Mouse (Mus musculus): ENCODE data around the gene Trim47. TPM values are rescaled to one million over a fixed set of nuclear protein-coding genes. Genes with fewer than 3 reads are reported as not detected.

Gene Trim47
- polyA plus RNA-seq, 1 experiment from 2014 or later = 66.1 TPM

- H3K27ac ChIP-seq (replicated peaks in 1 of 2; ENCODE audit: control insufficient read depth in 1 of 2, insufficient read depth in 1 of 2, low read depth in 2 of 2, low read length in 2 of 2) = peak overlapping the region; percentile 68 to 83
- 0 out of 2 replicates have a peak, but pooled peaks have one; percentile 4 for ATAC-seq (ENCODE audit: insufficient number of reproducible peaks, insufficient read depth, low FRiP score, low read depth)
- H3K4me2 ChIP-seq (ENCODE audit: low read length) = peak overlapping the region; percentile 79
- no peaks in the 10 kb centered on the region for H3K9me3 ChIP-seq (ENCODE audit: control insufficient read depth, low read length)
- H3K4me3 ChIP-seq (ENCODE audit: control insufficient read depth in 1 of 2, insufficient read depth in 1 of 2, low read depth in 1 of 2, low read length in 2 of 2) = peak overlapping the region; percentile 71 to 88
- WGBS = 7% methylated on average over 10 of the region's 10 CpGs
- H3K4me1 ChIP-seq (ENCODE audit: control insufficient read depth in 2 of 2, insufficient read depth in 2 of 2, low read length in 2 of 2) = peaks cover 27 to 37% of the 10 kb centered on the region in 2 experiments
- peak overlapping the region; percentile 95 for H3K9ac ChIP-seq (ENCODE audit: low read length)
- peaks cover 25% of the 10 kb centered on the region for H3K36me3 ChIP-seq (ENCODE audit: control insufficient read depth, insufficient read depth, low read length)
- no peaks in the 10 kb centered on the region for H3K27me3 ChIP-seq (ENCODE audit: control insufficient read depth, insufficient read depth, low read length)
Measured at GRCm38 (mm10) chr11:116110540-116110939, 16.5 kb downstream of the Trim47 start.

- no peaks in the 10 kb centered on the region for H3K9me3 ChIP-seq (ENCODE audit: control insufficient read depth, low read length)
- H3K4me3 ChIP-seq (ENCODE audit: control insufficient read depth in 1 of 2, insufficient read depth in 1 of 2, low read depth in 1 of 2, low read length in 2 of 2) = peak overlapping the region; percentile 71 to 88
- peak overlapping the region; percentile 79 for H3K4me2 ChIP-seq (ENCODE audit: low read length)
- ATAC-seq (ENCODE audit: insufficient number of reproducible peaks, insufficient read depth, low FRiP score, low read depth) = peak; percentile 85
- peak overlapping the region; percentile 68 to 83 for H3K27ac ChIP-seq (replicated peaks in 1 of 2; ENCODE audit: control insufficient read depth in 1 of 2, insufficient read depth in 1 of 2, low read depth in 2 of 2, low read length in 2 of 2)
- H3K36me3 ChIP-seq (ENCODE audit: control insufficient read depth, insufficient read depth, low read length) = peaks cover 28% of the 10 kb centered on the region
- H3K4me1 ChIP-seq (ENCODE audit: control insufficient read depth in 2 of 2, insufficient read depth in 2 of 2, low read length in 2 of 2) = peaks cover 27 to 40% of the 10 kb centered on the region in 2 experiments
- H3K9ac ChIP-seq (ENCODE audit: low read length) = peak overlapping the region; percentile 95
- H3K27me3 ChIP-seq (ENCODE audit: control insufficient read depth, insufficient read depth, low read length) = no peaks in the 10 kb centered on the region
- WGBS = under 1% methylated on average over 35 of the region's 35 CpGs
Measured at GRCm38 (mm10) chr11:116110131-116110530, 16.9 kb downstream of the Trim47 start.

GRCm38 (mm10) chr11:116109441-116110081 lies 17.4 kb downstream of the Trim47 start:
- no peak for ATAC-seq (ENCODE audit: insufficient number of reproducible peaks, insufficient read depth, low FRiP score, low read depth)

GRCm38 (mm10) chr11:116108464-116109137 lies 18.4 kb downstream of the Trim47 start:
- H3K9ac ChIP-seq (ENCODE audit: low read length) = peak overlapping the region; percentile 95
- H3K4me2 ChIP-seq (ENCODE audit: low read length) = peak overlapping the region; percentile 79
- 7% methylated on average over 23 of the region's 23 CpGs for WGBS
- peak overlapping the region; percentile 71 to 88 for H3K4me3 ChIP-seq (ENCODE audit: control insufficient read depth in 1 of 2, insufficient read depth in 1 of 2, low read depth in 1 of 2, low read length in 2 of 2)
- H3K27me3 ChIP-seq (ENCODE audit: control insufficient read depth, insufficient read depth, low read length) = no peaks in the 10 kb centered on the region
- no peak for ATAC-seq (ENCODE audit: insufficient number of reproducible peaks, insufficient read depth, low FRiP score, low read depth)
- peaks cover 28% of the 10 kb centered on the region for H3K36me3 ChIP-seq (ENCODE audit: control insufficient read depth, insufficient read depth, low read length)
- no peaks in the 10 kb centered on the region for H3K9me3 ChIP-seq (ENCODE audit: control insufficient read depth, low read length)
- H3K27ac ChIP-seq (replicated peaks in 1 of 2; ENCODE audit: control insufficient read depth in 1 of 2, insufficient read depth in 1 of 2, low read depth in 2 of 2, low read length in 2 of 2) = peak overlapping the region; percentile 68 to 83
- peaks cover 37 to 56% of the 10 kb centered on the region in 2 experiments for H3K4me1 ChIP-seq (ENCODE audit: control insufficient read depth in 2 of 2, insufficient read depth in 2 of 2, low read length in 2 of 2)

More at GRCm38 (mm10) chr11:116109441-116110081, 17.4 kb downstream of the Trim47 start:
- Histone ChIP-seq H3K9ac (ENCODE audit: low read length) (peak overlapping the region; percentile 95), H3K4me3 (ENCODE audit: control insufficient read depth in 1 of 2, insufficient read depth in 1 of 2, low read depth in 1 of 2, low read length in 2 of 2) (peak overlapping the region; percentile 71 to 88), H3K9me3 (ENCODE audit: control insufficient read depth, low read length) (no peaks in the 10 kb centered on the region), H3K27ac (replicated peaks in 1 of 2; ENCODE audit: control insufficient read depth in 1 of 2, insufficient read depth in 1 of 2, low read depth in 2 of 2, low read length in 2 of 2) (peak overlapping the region; percentile 68 to 83), H3K36me3 (ENCODE audit: control insufficient read depth, insufficient read depth, low read length) (peaks cover 28% of the 10 kb centered on the region), H3K4me1 (ENCODE audit: control insufficient read depth in 2 of 2, insufficient read depth in 2 of 2, low read length in 2 of 2) (peaks cover 29 to 46% of the 10 kb centered on the region in 2 experiments), H3K4me2 (ENCODE audit: low read length) (peak overlapping the region; percentile 79), H3K27me3 (ENCODE audit: control insufficient read depth, insufficient read depth, low read length) (no peaks in the 10 kb centered on the region)
- under 1% methylated on average over 70 of the region's 70 CpGs for WGBS

- H3K4me1 ChIP-seq (ENCODE audit: control insufficient read depth in 2 of 2, insufficient read depth in 2 of 2, low read length in 2 of 2) = peaks cover 43 to 63% of the 10 kb centered on the region in 2 experiments
Measured at GRCm38 (mm10) chr11:116107777-116108285, 19.2 kb downstream of the Trim47 start.

GRCm38 (mm10) chr11:116106963-116107776 lies 19.8 kb downstream of the Trim47 start:
- 34% methylated on average over 14 of the region's 14 CpGs for WGBS
- Histone ChIP-seq H3K4me2 (ENCODE audit: low read length) (peak overlapping the region; percentile 79), H3K4me1 (ENCODE audit: control insufficient read depth in 2 of 2, insufficient read depth in 2 of 2, low read length in 2 of 2) (peaks cover 46 to 66% of the 10 kb centered on the region in 2 experiments), H3K9me3 (ENCODE audit: control insufficient read depth, low read length) (no peaks in the 10 kb centered on the region), H3K9ac (ENCODE audit: low read length) (peak overlapping the region; percentile 95), H3K36me3 (ENCODE audit: control insufficient read depth, insufficient read depth, low read length) (peaks cover 28% of the 10 kb centered on the region), H3K4me3 (ENCODE audit: control insufficient read depth in 1 of 2, insufficient read depth in 1 of 2, low read depth in 1 of 2, low read length in 2 of 2) (peak overlapping the region; percentile 71 to 88), H3K27ac (replicated peaks in 1 of 2; ENCODE audit: control insufficient read depth in 1 of 2, insufficient read depth in 1 of 2, low read depth in 2 of 2, low read length in 2 of 2) (peak overlapping the region; percentile 24 to 83; a peak in 3 of 4 replicates), H3K27me3 (ENCODE audit: control insufficient read depth, insufficient read depth, low read length) (no peaks in the 10 kb centered on the region)
- ATAC-seq (ENCODE audit: insufficient number of reproducible peaks, insufficient read depth, low FRiP score, low read depth) = no peak

More at GRCm38 (mm10) chr11:116107777-116108285, 19.2 kb downstream of the Trim47 start:
- peak overlapping the region; percentile 79 for H3K4me2 ChIP-seq (ENCODE audit: low read length)
- peaks cover 28% of the 10 kb centered on the region for H3K36me3 ChIP-seq (ENCODE audit: control insufficient read depth, insufficient read depth, low read length)
- H3K9me3 ChIP-seq (ENCODE audit: control insufficient read depth, low read length) = no peaks in the 10 kb centered on the region
- no peaks in the 10 kb centered on the region for H3K27me3 ChIP-seq (ENCODE audit: control insufficient read depth, insufficient read depth, low read length)
- H3K4me3 ChIP-seq (ENCODE audit: control insufficient read depth in 1 of 2, insufficient read depth in 1 of 2, low read depth in 1 of 2, low read length in 2 of 2) = peak overlapping the region; percentile 71 to 88
- peak overlapping the region; percentile 21 to 83; a peak in 3 of 4 replicates for H3K27ac ChIP-seq (replicated peaks in 1 of 2; ENCODE audit: control insufficient read depth in 1 of 2, insufficient read depth in 1 of 2, low read depth in 2 of 2, low read length in 2 of 2)
- no peak for ATAC-seq (ENCODE audit: insufficient number of reproducible peaks, insufficient read depth, low FRiP score, low read depth)
- peak overlapping the region; percentile 95 for H3K9ac ChIP-seq (ENCODE audit: low read length)
- 32% methylated on average over 19 of the region's 19 CpGs for WGBS
